Mouse (Mus musculus) forebrain, embryonic 12.5 days (tissue): ENCODE data around the gene Syce2. TPM values are rescaled to one million over a fixed set of nuclear protein-coding genes. Genes with fewer than 3 reads are reported as not detected.

Source experiments
- ATAC-seq: fragments of 200-750 bp; cut with Nextera tagmentation; 2 replicates; pipeline ENCODE4 v1.8.0; 2017; ENCODE audit warnings: moderate TSS enrichment; ENCODE audit not compliant: low FRiP score
- H3K27ac ChIP-seq: fragments of 300-500 bp; sonication (generic); 2 replicates; pipeline ENCODE4 v1.5.1; 2016; ENCODE audit warnings: mild to moderate bottlenecking
- H3K27me3 ChIP-seq: fragments of 300-500 bp; sonication (generic); 2 replicates; pipeline ENCODE4 v1.6.1; 2016; ENCODE audit warnings: mild to moderate bottlenecking
- H3K36me3 ChIP-seq: fragments of 300-500 bp; sonication (generic); replicated peaks from 2 replicates; pipeline ENCODE4 v1.6.1; 2016; ENCODE audit warnings: mild to moderate bottlenecking
- H3K4me1 ChIP-seq: fragments of 300-500 bp; sonication (generic); 2 replicates; pipeline ENCODE4 v1.6.1; 2016
- H3K4me2 ChIP-seq: fragments of 300-500 bp; sonication (generic); 2 replicates; pipeline ENCODE4 v1.6.1; 2016; ENCODE audit warnings: mild to moderate bottlenecking, moderate library complexity
- H3K4me3 ChIP-seq: fragments of 300-500 bp; sonication (generic); replicated peaks from 2 replicates; pipeline ENCODE4 v1.5.1; 2016; ENCODE audit warnings: mild to moderate bottlenecking
- H3K9ac ChIP-seq: fragments of 300-500 bp; sonication (generic); 2 replicates; pipeline ENCODE4 v1.6.1; 2016; ENCODE audit warnings: mild to moderate bottlenecking
- H3K9me3 ChIP-seq: fragments of 300-500 bp; sonication (generic); 2 replicates; pipeline ENCODE4 v1.6.1; 2016
- WGBS: fragments of 180-500 bp; shearing (Covaris S2); methylation state at CpG from one replicate; pipeline ENCODE4 v1.1.7; 2016; 5-methylcytosine and 5-hydroxymethylcytosine counted together
- polyA plus RNA-seq: library from polyadenylated mRNA; unstranded; fragments of >200 nt; fragmentation: Nextera tagmentation; extraction: Ambion mirVana; gene quantifications from 2 replicates; pipeline ENCODE4 v1.2.1, GENCODE M21; 2016

Gene Syce2
- polyA plus RNA-seq, 1 experiment from 2014 or later = 76.7 TPM

DNA sequence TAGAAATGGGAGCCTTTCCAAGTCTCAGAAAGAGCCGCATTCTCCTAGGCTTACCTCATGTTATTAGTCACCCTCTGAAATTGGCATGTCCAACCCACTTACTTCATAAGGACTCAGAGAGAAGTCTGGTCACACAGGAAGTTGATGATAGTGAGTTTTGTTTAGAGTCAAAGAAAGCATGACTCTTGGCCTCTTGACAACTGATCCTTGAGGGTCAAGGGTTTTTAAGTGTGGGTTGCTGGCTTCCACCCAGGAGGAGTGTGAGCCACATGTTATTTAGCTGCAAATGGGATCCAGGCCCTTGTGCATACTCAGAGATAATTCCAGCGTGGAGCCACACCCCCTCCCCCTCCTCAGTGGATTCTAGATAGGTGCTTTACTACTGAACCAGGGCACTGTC is 49.7 kb downstream of the Syce2 start:
- Histone ChIP-seq H3K4me1 (no peaks in the 10 kb centered on the region), H3K4me2 (no peak overlapping the region), H3K4me3 (no peak overlapping the region), H3K9ac (no peak overlapping the region), H3K27me3 (peaks cover 26% of the 10 kb centered on the region), H3K27ac (no peak overlapping the region), H3K36me3 (peaks cover 67% of the 10 kb centered on the region), H3K9me3 (no peaks in the 10 kb centered on the region)
- ATAC-seq = no peak
- 93% methylated on average over 2 of the region's 2 CpGs for WGBS

DNA sequence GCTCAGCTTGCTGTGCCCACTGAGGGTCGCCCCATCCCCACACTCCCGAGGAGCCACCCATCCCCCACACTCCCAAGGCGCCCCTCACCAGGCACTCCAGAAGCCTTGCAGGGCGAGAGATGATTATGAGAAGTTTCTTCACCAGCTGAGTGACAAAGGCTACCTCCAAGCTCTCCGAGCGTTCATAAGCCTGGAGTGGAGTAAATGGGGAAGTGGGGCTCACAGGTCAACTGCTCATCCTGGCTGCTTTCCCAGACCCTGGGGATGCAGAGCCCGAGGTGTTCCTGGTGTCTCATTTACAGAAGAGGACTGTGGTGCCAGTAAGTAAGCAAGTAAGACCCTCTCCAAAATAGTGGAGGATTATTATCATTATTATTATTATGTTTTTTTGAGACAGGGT is 53.6 kb downstream of the Syce2 start:
- Histone ChIP-seq H3K4me3 (no peak overlapping the region), H3K27me3 (peaks cover 20% of the 10 kb centered on the region), H3K27ac (no peak overlapping the region), H3K9ac (no peak overlapping the region), H3K9me3 (no peaks in the 10 kb centered on the region), H3K4me2 (no peak overlapping the region), H3K4me1 (peaks cover 15% of the 10 kb centered on the region), H3K36me3 (peaks cover 47% of the 10 kb centered on the region)
- 89% methylated on average over 7 of the region's 7 CpGs for WGBS
- ATAC-seq = no peak

DNA sequence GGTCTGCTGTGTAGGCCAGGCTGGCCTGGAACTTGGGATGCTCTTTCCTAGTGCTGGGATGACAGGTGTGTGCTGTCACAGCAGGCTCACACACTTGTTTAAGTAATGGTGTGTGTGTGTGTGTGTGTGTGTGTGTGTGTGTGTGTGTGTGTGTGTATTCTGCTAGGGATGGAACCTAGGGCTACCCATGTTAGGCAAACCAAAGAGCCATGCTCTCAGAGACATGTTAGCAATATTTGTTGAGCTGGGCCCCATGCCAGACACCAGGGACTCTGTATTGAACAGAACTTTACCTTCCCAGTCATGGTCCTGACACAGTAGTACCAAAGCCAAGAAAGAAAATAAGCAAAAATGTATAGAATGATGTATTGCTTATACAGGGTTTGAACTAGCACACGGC is 55.6 kb downstream of the Syce2 start:
- Histone ChIP-seq H3K9me3 (no peaks in the 10 kb centered on the region), H3K4me3 (no peak overlapping the region), H3K4me2 (no peak overlapping the region), H3K9ac (no peak overlapping the region), H3K27me3 (peaks cover 34% of the 10 kb centered on the region), H3K4me1 (peaks cover 15% of the 10 kb centered on the region), H3K36me3 (peaks cover 33% of the 10 kb centered on the region), H3K27ac (no peak overlapping the region)
- 87% methylated on average over 1 of the region's 1 CpGs for WGBS
- ATAC-seq = no peak

DNA sequence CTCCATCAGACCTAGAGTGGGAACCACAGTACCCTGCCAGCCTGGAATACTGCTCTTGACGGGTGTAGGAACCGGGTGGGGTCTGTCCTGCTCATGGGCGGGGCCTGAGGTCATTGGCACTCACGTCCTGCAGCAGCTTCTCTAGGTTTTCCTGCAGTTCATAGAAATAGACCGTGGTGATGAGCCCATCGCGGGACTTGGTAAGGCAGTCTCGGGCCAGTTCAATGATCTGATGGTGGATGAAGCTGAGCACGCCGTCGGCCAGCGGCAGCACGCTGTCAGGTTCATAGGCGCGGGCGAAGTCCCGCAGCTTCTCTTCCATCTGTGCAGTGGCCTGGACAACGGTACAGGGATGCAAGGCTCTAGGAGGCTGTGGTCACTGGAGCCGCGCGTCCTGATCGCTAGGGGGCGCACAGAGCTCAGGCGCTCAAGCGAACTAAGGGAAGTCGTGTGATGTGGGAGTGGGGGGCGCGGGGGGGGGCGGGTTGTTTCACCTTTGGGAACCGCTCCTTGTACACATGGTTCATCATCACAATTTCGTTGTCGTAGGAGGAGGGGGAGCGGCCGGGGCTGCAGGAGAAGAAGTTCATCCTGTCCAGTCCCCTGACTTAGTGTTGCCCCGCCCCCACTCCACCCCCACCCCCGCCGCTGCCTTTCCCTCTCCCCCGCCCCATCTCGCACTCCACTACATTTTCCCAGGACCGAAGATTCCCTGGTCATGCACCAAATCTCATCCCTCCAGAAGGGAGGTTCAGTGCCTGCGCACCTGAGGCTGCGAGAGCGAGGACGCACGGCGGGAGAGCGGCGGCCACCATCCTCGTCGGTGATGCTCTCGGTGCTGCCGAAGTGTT is 56.8 kb downstream of the Syce2 start:
- Histone ChIP-seq H3K27me3 (peaks cover 37% of the 10 kb centered on the region), H3K9me3 (no peaks in the 10 kb centered on the region), H3K36me3 (peaks cover 26% of the 10 kb centered on the region), H3K9ac (peak overlapping the region; percentile 59), H3K27ac (no peak overlapping the region), H3K4me3 (peak overlapping the region; percentile 45), H3K4me2 (peak overlapping the region; percentile 75), H3K4me1 (peaks cover 17% of the 10 kb centered on the region)
- WGBS = 2% methylated on average over 45 of the region's 52 CpGs
- peak; percentile 84 for ATAC-seq

DNA sequence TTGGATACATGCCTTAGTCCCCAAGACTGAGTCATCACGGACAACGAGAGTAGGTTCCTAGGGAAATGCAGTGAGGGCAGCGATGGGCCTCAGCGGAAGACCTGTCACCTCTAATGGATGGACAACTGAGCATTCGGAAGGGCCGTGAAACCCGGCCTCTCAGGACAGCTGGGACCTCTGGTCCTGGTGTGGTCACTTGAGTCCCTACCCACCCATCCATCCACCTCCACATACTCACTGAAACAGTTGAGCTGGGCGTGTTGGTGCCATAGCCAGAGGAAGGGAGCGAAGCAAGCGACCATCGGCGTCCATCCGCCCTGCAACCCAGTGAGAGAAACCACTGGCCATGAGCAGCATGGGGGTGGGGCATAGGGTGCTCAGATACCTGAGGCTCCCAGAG is 58.7 kb downstream of the Syce2 start:
- no peak for ATAC-seq
- H3K9ac ChIP-seq = no peak overlapping the region

DNA sequence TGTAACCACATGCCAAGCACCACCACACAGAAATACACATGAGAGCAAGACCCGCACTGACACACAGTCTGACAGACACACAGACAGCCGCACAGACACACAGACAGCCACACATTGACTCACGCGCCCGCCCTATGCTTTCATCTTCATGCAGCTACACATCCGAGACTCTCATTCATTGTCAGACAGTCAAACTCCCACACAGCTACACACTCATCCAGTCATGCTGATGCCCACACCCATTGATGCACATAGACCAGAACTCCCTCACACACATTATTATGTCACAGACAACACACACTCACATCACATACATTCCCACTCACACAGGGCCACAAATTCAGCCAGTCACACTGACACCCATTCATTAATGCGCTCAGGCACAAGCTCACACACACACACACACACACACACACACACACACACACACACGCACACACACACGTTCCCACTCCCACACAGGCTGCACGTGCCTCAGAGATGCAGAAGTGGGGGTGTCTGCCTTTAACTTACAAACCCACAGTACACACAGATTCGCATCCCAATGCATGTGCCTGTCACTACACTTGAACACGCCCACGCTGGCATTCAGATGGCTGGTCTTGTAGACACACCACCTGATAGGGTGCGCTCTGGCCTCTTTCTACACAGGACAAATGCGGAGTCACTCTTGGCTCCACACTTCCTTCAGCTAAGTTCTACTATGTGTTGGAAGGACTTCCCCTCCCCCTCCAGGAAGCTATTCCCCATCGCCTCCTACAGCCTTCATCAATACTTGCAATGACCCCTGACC is 62.1 kb downstream of the Syce2 start:
- 87% methylated on average over 16 of the region's 16 CpGs for WGBS
- Histone ChIP-seq H3K4me2 (peak overlapping the region; percentile 96), H3K27me3 (peaks cover 66% of the 10 kb centered on the region), H3K4me1 (peaks cover 45% of the 10 kb centered on the region), H3K27ac (0 out of 2 replicates have a peak overlapping the region, but pooled peaks have one; percentile 89), H3K9me3 (no peaks in the 10 kb centered on the region), H3K9ac (0 out of 2 replicates have a peak overlapping the region, but pooled peaks have one; percentile 14), H3K36me3 (peaks cover 6% of the 10 kb centered on the region), H3K4me3 (peak overlapping the region; percentile 69; the same call in 1 of the 2 replicates)
- ATAC-seq = no peak

More for the DNA sequence above, 58.7 kb downstream of the Syce2 start:
- no peak overlapping the region for H3K4me2 ChIP-seq
- peaks cover 14% of the 10 kb centered on the region for H3K36me3 ChIP-seq
- H3K27ac ChIP-seq = no peak overlapping the region
- peaks cover 53% of the 10 kb centered on the region for H3K27me3 ChIP-seq
- 88% methylated on average over 13 of the region's 13 CpGs for WGBS
- no peaks in the 10 kb centered on the region for H3K9me3 ChIP-seq
- H3K4me3 ChIP-seq = no peak overlapping the region
- H3K4me1 ChIP-seq = peaks cover 36% of the 10 kb centered on the region

DNA sequence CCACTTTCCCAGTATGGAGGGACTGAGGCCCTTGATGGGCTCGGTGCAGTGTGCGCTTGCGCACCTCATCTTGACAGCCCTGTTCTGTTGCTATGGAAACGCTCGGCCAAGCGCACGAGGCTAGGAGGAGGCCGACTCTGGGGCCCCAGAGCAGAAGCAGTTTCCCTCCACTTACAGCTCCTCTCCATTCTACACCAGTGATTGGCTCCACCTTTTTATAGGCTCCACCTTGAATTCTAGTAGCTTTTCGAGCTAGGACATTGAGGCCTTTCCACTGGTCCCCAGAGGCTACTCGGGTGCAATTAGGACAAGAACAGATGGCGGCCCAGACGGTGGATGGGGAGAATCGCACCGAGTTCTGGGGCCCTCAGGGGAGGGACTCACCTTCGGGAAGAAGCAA is 62.9 kb downstream of the Syce2 start:
- Histone ChIP-seq H3K4me2 (peak overlapping the region; percentile 96), H3K9me3 (no peaks in the 10 kb centered on the region), H3K4me1 (peaks cover 39% of the 10 kb centered on the region), H3K4me3 (peak overlapping the region; percentile 69), H3K27me3 (peaks cover 62% of the 10 kb centered on the region), H3K9ac (no peak overlapping the region), H3K36me3 (peaks cover 6% of the 10 kb centered on the region), H3K27ac (peak overlapping the region; percentile 89)
- under 1% methylated on average over 15 of the region's 15 CpGs for WGBS
- peak; percentile 84 for ATAC-seq

DNA sequence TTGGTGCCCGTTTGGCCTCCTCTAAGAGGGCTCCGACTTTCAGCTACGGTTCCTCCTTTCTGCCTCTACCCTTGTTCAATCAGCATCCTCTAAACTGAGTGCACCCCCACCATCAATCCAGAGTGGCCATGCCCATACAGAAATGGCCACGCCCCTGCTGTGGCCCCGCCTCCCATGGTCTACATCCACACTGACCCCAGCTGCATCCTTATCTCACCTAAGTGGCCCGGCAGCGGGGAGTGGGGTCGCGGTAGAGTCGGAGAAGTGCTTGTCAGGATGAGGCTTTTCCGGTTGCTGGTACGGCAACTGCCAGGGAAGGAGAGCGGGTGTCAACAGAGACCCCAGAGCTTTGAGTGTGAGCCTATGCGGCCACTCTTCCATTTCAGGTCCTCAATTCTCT is 63.6 kb downstream of the Syce2 start:
- H3K9ac ChIP-seq = peak overlapping the region; percentile 80; the same call in 1 of the 2 replicates
- H3K27ac ChIP-seq = peak overlapping the region; percentile 89
- no peak; the same call in 1 of the 2 replicates for ATAC-seq
- peaks cover 56% of the 10 kb centered on the region for H3K27me3 ChIP-seq
- H3K9me3 ChIP-seq = no peaks in the 10 kb centered on the region
- peaks cover 39% of the 10 kb centered on the region for H3K4me1 ChIP-seq
- H3K4me2 ChIP-seq = peak overlapping the region; percentile 96
- 8% methylated on average over 14 of the region's 14 CpGs for WGBS
- H3K36me3 ChIP-seq = peaks cover 3% of the 10 kb centered on the region
- peak overlapping the region; percentile 69 for H3K4me3 ChIP-seq

DNA sequence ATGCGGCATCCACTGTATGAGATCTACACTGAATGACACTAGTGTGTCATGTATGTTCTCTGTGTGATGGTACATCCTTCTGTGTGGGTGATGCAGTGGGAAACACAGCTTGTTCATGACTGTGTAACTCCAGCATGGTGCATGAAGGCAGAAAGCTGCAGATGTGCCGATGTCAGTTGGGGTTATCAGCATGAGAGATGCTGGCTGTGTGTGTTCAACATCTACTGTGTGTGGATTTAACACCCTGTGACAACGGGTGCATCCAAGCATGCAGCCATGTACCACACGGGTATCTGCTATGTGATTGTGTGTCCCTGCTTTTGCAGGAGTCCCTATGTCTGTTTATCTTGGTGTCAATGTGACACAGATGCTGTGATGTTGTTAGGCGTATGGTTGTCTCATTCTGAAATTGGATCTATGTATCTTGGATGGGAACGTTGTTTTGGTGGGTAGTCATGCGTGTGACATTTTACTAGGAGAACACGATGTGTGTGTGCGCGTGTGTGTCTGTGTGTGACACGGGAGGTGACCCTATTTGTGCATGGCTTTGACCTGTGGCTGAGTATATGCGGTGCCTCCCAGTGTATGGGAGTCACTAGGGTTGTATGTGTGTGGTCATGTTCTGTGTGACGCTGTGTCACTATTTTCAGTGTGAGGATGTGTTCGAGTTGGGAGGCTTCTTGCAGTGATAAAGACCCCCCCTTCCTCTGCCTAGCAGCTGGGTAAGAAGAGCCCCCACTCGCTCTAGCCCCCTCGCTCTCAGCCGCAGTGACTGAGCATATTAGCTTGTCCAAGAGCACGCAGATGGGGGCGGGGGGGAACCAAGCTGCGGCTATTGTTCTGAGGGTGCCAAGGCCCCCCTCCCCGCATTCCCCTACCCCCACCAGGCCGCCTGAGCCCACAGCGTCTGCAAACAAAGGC is 64.4 kb downstream of the Syce2 start:
- no peaks in the 10 kb centered on the region for H3K9me3 ChIP-seq
- 16% methylated on average over 23 of the region's 23 CpGs for WGBS
- peak overlapping the region; percentile 89 for H3K27ac ChIP-seq
- peak; percentile 34 for ATAC-seq
- H3K4me2 ChIP-seq = peak overlapping the region; percentile 96
- H3K9ac ChIP-seq = peak overlapping the region; percentile 80
- H3K36me3 ChIP-seq = no peaks in the 10 kb centered on the region
- H3K4me1 ChIP-seq = peaks cover 39% of the 10 kb centered on the region
- H3K27me3 ChIP-seq = peaks cover 57% of the 10 kb centered on the region
- H3K4me3 ChIP-seq = peak overlapping the region; percentile 69

DNA sequence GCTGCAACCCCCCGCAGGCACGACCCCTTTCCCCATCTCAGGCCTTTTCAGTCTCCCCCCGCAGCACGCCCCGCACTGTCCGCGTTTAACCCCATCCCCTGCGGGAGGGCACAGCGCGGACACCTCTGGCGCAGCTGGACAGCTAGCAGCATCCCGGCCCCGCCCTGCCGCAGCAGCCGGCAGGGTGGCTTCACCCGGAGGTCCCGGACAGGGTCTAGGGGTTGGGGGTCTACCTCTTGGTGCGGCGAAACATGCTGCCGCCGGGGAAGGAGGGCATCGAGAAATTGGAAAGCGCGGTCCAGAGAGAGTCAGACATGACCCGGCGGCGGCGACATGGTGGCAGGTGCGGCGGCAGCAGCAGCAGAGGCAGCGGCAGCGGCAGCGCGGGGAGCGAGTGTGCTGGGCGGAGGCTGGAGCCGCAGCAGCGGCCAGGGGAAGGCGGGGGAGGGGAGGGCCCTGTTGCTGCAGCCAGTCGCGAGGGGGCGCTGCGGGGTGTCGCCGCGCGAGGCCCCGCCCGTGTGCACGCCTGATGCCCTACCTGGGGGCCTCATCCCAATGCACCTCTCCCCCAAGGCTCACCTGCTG is 65.1 kb downstream of the Syce2 start, which contains the start of gene Mast1:
Gene Mast1, minus strand, starts transcription at position 398 of the 585 bp plus-strand sequence.
- H3K36me3 ChIP-seq = no peaks in the 10 kb centered on the region
- peak; percentile 65 for ATAC-seq
- H3K27ac ChIP-seq = peak within 1 kb of the TSS; percentile 89
- WGBS = under 1% methylated on average over 48 of the region's 50 CpGs
- peaks cover 51% of the 10 kb centered on the region for H3K27me3 ChIP-seq
- H3K4me1 ChIP-seq = peaks cover 39% of the 10 kb centered on the region
- H3K4me2 ChIP-seq = peak within 1 kb of the TSS; percentile 96
- H3K9ac ChIP-seq = peak within 1 kb of the TSS; percentile 80
- peak within 1 kb of the TSS; percentile 69 for H3K4me3 ChIP-seq
- H3K9me3 ChIP-seq = no peaks in the 10 kb centered on the region
